Mouse (Mus musculus): ENCODE data around the gene D430019H16Rik. TPM values are rescaled to one million over a fixed set of nuclear protein-coding genes. Genes with fewer than 3 reads are reported as not detected.

Gene D430019H16Rik
- total RNA-seq, 2 experiments from 2014 or later, result 6.4 to 6.7 TPM

DNA sequence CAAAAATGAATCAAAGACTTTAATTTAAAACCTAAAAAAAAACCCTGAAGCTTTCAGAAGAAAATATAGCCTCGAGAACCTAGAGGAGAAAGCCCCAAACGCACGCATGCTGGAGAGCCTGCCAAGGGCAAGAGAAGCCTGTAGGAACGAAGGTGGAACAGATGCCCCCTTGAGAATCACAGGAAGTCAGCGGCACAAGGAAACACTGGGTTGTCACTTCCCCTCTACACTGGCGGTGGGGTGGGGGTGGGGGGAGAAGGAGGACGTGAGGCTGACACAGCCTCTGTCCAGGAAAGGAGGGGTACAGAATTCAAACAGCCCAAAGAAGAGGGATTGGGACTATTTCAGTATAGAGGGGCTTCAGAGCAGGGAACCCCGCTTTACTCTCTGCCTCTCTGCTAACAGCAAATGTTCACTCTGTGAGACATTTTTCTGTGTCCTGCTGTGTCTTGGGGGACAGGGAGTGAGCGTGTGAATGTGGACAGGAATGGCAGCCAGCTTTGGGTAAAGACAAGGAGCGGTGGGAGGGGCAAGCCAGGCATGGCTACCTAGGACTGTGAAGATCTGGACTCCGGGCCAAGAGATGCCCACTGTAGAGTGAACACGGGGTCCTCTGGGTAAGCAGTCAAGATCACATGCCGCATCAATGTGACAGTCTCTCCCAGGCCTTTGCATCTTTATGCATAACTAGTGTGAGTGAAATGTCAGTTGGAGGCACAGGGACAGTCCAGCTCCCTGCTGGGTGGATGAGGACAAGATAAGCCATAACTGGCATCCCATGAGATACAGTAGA lies 82.5 kb downstream of the D430019H16Rik start:
- no peak for DNase-seq (ENCODE audit: low spot score in 2 of 2)

DNA sequence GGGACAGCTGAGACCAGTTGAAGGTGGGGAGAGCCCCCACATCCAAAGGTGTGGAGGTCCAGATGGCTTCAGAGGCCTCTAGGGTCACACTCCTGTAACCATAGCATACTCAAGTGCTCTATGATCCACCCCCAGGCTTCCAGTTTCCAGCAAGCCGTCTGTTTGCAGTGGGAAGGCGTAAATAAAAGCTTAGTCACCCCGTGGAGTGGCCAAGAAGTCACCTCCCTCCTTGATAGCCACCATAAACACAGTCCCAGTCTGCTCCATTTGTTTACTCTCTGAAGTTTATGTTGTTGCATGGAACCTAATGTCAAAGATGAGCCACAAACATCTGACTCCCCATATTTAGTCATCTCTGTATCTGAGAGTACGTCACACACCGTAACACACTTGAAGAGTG lies 83.5 kb downstream of the D430019H16Rik start:
- DNase-seq (ENCODE audit: low spot score in 2 of 2), result no peak

DNA sequence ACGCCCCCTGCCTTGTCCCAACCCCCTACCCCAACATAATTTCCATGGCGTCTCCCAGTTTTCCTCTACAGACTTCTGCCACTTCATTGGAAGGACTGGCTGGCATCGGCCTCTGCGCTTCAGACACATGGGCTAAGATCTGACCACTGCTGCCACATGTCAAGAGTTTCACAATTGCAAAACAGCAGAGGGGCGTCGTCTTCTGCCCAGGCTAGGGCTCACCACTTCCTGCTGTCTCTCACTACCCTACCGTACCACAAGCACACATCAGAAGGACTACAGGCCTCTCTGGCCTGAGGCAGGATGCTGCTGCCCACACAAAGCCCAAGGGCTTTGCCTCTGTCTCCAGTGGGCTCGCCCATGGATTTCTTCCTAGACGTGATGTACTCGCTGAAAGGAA lies 86.0 kb downstream of the D430019H16Rik start:
- DNase-seq (ENCODE audit: low spot score in 2 of 2), result no peak

DNA sequence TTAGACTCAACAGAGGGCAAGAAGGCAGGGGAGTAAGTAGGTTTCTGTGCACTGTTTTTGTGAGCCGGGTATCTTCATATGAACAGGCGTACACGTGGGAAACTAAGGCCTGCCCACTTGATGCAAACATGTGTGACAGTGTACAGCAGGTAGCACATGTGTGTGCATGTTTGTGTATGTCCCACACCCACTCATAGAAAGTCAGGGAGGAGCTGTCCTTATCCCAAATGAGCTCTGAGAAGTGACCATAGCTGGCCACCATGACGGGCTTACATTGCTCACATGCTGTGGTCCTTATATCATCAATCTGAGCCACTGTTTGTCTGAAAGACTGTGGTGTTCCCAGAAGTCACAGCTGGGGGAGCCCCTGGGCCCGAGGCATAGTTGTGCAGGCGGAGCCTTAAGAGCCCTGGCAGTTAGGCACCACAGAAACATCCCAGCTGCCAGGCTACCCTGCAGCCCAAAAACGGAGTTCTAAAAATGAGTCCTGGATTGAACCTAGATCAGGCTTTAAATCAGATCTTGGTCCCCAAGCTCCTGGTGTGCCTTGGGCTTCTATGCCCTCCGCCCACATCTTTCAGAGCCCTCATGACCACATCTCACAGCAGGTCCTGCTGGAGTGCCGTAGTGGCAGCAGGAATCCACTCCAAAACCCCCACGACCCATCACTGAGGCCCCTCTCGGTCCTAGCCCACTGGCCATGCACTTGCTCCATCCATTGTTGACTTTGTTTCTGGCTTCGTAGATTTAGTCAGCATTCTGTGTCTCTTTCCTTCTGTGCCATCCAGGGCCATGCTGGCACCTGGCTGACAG lies 88.1 kb downstream of the D430019H16Rik start:
- no peak for DNase-seq (ENCODE audit: low spot score in 2 of 2)

DNA sequence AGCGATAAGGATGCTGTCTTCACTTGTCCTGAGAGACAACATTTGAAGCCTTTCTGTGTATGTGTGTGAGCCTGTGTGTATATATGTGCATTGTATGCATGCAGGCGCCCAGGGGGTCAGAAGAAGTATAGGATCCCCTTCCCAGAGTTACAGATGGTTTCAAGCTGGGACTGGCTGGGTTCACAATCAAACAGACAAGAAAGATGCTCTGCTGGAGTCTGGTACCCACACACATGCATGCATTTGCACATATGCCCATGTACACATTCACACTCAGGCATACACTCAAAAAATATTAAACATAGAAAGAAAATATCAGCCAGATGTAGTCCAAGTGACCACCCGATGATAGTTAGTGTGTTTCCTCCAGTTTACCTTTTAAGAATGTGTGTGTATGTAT lies 88.9 kb downstream of the D430019H16Rik start:
- no peak for DNase-seq (ENCODE audit: low spot score in 2 of 2)

Other genes starting within 250 kb of the D430019H16Rik start
- gene Tcl1, start 231.1 kb upstream of the D430019H16Rik start, total RNA-seq (2021), result not detected
- gene Tunar, start 120.0 kb upstream of the D430019H16Rik start, total RNA-seq (2021), result not detected
- gene Bdkrb2, start 109.4 kb downstream of the D430019H16Rik start, total RNA-seq (2021), result 1 to 10 TPM; 2.3 to 2.5 TPM
- under 1 TPM in 1 of 2 experiments, not detected in 1; 0.20 TPM for gene Bdkrb1, start 149.2 kb downstream of the D430019H16Rik start, total RNA-seq (2021)
- gene Gskip, start 231.0 kb downstream of the D430019H16Rik start, total RNA-seq (2021), result 10 to 100 TPM in 1 of 2 experiments, 1 to 10 TPM in 1; 9.1 to 10.3 TPM
- gene Atg2b, start 231.4 kb downstream of the D430019H16Rik start, total RNA-seq (2021), result 10 to 100 TPM; 18.7 to 21.9 TPM

All from gastrocnemius, postnatal 4 days (tissue).